Mouse (Mus musculus): Measurements from ENCODE around the gene Tuba1b.
"Not testable (repeated sequence)": the region's sequence is repeated elsewhere in the genome, so short reads cannot be mapped to it uniquely, and the experiment has no call there.

The Tuba1b gene

DNA sequence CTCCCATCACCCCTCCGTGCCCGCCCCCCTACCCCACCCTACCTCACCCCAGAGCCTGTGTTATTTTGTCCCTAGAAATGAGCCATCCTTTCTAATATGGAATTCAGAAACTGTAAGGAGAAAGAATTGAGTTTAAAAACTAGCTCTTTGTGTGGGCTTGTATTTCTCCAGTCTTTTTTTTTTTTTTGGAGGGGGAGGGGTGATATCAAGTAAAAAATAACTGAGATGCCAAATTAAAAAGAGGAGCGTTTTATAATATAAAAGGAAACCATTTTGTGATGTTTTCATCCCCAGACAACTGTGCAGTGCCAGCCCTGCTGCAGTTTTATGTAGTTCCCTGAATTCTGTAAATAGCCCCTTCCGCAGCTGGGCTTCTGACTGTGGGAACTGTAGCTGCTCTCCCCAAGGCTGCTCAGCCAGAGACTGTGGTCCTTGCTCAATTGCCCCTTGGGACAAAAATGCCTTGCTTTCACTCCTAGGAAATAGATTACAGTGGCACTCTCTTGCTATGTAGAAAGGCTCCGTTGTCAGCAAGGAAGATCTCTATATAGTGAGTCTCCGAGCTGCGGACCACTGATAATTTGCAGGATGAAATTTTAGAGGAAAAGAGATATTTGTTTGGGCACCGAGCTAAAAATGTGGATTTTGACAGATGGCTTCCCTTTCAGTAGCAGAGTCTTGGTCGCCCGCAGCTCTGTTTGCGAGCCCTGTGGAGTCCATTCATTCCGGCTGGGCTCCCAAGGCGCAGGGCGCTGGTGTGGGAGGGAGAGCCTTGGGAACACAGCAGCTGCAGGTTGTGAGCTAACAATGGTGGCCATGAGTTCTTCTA is 20.3 kb upstream of the Tuba1b start:
- no peak for DNase-seq (ENCODE audit: low read depth, low spot score)

DNA sequence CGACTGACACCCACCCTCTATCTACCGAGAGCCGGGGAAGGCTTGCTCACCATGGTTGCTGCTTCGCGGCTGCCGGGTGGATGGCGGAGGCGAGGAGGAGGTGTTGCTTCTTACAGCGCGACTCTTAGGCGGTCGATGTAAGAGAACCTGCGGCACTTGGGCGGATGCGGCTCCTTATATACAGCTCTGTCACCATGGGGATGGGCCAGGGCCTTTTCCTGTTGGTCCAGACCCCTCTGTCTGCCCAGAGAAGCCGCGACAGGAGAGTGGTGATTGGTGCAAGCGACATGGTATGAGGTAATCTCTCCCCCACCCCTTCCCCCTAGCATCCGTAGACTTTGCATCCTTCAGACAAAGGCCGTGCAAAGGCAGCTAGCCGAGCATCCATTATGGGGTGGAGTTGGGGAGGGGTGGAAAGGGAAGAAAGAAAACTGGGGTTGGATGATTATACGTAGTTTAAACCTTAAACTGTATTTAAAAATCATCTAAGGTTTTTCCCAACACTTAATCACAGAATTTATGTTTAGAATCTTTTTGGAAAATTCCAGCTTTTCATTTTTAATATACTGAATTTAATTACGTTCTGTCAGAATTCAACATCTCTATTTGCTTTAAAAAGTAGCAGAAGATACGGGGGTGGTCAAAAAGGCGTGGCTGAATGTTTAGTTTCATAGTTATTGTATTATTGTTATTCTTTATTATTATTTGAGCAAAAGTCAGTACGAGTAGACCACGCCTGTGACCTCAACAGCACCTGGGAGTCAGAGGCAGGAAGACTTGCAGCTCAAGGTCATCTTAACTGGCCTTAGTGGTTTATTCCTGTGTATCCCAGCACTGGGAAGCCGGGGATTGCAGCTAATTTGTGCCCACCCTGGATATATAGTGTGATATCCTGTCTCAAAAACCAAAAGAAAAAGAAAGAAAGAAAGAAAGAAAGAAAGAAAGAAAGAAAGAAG is 19.3 kb upstream of the Tuba1b start, which contains the start of the genes Gm49450 and Tuba1a:
Gene Gm49450, minus strand, starts transcription at position 151 of the 956 bp plus-strand sequence.
Gene Tuba1a, minus strand, starts transcription at position 303 of the 956 bp plus-strand sequence.
- peak; percentile 99 for DNase-seq (ENCODE audit: low read depth, low spot score)

DNA sequence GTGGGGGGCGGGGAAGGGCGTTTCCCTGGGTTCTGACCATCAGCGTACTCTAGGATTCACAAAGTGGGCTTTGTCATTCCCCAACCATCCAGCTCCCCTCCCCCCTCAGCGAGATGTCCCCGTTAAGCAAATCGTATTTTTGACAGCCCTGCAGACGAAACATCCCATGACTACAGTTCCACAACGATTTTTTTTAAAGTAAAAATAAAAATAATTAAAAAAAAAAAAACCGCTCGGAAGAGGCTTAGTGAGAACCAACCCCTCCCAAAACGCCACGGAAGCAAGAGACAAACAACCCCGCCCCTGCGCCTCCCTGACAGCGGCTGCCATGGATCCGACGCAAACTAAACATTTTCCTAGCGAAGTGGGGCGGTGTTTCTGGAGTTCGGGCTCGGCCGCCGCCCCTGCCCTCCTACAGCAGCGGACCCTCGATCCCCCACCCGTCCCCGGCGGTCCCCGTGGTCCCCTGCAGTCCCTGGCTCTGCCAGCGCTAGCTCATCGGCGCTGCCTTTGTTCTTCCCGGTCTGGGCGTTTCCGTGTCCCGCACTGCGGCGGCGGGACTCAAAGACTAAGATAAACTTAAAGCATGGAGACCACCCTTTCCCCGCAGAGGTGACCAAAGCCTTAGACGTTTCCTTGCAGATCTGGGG is 18.5 kb upstream of the Tuba1b start:
- DNase-seq (ENCODE audit: low read depth, low spot score), result no peak

DNA sequence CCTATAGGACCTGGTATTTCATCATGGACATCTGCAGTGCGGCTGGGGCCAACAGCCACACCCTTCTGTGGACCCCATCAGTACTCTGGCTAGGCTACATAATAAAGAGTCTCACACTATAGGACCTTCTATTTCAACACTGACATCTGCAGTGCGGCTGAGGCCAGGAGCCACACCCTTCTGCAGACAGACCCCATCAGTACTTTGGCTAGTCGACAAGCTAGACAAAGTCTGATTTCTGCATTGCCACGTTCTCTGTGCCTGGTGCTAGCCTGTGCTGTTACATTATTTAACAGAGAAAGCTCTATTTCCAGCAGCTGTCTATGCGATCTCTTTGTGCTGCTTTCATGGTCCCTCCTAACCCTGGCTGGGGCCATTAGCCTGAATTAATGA is 17.7 kb upstream of the Tuba1b start:
- no peak for DNase-seq (ENCODE audit: low read depth, low spot score)

DNA sequence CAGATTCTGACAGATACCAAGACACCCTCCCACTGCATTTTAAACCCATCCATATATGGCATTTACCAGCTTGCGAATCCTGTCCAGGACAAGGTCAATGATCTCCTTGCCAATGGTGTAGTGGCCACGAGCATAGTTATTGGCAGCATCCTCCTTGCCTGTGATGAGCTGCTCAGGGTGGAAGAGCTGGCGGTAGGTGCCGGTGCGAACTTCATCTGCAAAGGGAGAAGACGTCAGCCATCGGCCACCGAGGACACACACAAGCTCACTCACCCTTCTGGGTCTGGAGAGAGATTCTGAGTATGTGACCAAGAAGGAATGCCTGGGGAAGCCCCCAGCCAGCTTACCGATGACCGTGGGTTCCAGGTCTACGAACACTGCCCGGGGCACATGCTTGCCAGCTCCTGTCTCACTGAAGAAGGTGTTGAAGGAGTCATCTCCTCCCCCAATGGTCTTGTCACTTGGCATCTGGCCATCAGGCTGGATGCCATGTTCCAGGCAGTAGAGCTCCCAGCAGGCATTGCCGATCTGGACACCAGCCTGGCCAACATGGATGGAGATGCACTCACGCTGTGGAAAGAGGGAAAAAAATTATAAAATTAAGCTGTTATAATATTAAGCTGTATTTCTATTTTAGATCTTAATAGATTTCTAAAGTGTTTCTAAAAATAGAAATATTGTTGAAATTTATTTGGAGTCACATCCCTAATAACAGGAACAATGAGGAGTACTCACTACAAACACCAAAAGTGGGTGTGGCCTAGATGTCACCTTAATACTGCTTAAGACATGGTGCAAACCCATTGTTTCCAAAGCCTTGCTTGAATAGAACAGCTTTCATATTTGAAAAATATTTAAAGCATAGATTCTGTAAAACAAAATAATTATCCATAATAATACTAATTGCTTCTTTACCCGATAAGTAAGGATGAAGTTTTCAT is 17.0 kb upstream of the Tuba1b start:
- not testable (repeated sequence) for DNase-seq (ENCODE audit: low read depth, low spot score)

DNA sequence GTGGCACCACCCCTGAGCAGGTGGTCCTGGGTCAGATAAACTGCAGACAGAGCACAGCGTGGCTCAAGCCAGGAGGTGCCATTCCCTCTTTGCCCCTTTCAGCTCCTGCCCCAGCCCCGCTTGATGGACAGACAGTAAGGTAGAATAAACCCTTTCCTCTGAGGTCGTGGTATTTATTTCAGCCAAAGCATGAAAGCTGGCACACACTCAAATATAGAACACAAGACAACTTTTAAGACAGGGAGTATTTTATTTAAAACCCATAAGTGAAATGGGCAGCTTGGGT is 15.2 kb upstream of the Tuba1b start:
- DNase-seq (ENCODE audit: low read depth, low spot score), result no peak

DNA sequence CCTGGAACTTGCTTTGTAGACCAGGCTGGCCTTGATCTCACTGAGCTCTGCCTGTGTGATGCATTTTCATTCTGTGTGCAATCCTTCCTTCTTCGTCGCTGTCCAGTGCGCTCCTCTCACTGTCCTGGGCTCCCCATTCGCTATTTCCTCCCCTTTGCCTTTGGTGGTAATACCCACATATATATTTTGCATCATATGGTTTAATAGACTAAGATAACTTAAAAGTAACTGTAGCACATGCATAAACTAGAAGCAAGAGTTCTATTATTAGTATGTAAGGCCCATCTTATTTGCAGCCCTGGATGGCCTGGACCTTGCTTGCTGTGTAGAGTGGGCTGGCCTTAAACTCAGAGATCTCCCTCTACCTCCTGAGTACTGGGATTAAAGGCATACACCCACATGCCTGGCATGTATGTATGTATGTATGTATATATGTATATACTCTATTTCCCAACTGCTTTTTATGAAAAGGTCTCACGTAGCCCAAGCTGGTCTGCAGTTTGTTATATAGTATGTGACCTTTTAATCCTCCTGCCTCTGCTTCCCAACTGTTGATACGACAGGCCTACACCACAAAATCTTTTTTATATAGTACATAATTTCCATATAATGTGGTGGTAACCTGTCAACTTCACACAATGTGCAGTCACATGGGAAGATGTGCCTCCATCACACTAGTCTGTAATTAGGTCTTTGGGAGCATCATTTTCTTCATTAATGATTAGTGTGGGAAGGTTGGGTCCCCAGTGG is 14.7 kb upstream of the Tuba1b start:
- DNase-seq (ENCODE audit: low read depth, low spot score), result no peak

DNA sequence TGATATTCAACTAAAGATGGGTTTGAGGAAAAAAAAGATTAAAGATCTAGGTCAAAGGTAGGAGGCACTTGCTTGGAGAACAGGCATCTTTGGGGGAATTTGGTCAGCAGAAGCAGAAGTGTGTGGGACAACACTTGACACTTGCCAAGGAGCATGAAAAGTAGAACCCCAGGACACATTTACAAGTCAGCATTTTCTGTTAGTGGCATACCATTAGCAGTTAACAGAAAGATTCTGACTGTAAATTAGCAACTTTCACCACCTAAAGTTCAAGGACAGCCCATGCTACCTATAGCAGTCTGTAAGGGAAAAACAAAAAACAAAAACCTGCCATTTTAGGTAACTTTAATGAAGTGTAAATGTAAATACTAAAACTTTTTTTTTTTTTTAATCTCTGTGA is 14.0 kb upstream of the Tuba1b start:
- DNase-seq (ENCODE audit: low read depth, low spot score), result no peak

DNA sequence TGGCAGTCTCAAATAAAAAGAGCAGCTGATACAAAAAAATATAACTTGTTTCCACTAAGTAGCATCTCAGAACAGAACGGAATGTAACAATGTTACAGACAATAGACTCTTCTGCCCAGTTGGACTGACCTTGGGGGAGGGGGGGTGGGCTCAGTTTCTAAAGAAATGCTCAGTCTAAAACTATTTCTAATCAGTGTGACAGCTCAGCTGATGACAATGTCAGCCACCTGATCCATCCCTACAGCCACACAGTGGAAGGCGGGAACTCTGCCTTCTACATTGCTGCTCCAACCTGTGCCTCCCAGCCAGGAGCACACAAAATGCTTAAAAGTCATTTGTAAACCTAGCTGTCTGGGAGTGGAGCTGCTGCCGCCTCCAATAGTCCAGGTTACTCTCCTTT is 13.5 kb upstream of the Tuba1b start:
- DNase-seq (ENCODE audit: low read depth, low spot score), result no peak

DNA sequence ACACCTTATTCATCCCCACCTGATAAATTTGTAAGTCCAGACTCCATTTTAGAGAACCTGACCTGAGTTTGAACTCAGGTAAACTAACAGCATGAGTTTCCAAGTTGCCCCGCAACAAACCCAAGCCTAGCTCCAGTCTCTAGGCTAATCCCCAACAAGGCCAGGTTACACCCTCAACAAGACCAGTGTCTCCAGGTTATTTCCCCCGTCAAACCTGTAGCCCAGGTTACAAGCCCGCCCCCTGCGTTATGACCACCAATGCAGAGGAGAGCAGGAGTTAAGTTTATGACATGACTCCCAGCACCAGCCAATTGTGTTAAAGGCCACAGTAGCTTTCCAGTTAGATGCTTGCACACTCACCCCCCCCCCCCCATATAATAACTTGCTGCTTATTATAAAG is 8.8 kb upstream of the Tuba1b start:
- DNase-seq (ENCODE audit: low read depth, low spot score), result no peak

DNA sequence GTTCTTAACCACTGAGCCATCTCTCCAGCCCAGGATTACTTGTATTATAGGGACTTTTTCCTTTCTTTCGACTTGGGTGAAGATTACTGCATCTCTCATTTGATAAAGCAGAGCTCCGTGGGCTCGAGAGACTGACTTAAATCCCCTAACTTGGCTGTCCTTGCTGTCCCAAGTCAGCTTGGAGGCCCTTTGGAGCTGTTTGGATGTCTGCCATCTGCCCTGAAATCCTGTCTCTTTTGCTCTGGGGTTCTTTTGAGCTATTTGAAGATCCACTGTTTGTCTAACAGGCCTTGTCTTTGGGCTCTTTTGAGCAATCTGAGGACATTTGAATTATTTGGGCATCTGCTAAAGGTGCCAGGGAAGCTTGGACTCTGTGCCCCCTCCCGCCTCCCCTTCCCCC is 7.7 kb upstream of the Tuba1b start:
- DNase-seq (ENCODE audit: low read depth, low spot score), result no peak

DNA sequence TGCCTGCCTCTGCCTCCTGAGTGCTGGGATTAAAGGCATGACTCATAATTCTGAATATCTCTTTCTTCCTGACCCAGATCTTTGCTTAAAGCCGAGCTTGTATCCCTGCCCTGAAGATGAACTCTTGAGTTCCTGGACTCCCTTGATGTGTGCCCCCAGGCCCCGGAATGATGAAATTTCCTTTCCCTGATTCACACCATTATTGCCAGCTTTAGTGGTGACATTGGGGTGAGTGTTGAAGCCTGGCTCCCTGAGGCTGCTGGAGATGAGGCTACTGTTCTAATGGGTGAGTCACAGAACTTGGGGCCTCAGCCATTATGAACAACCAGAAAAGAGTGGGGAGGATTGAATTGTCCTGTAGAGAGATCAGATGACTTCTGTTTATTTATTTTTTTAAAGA is 7.2 kb upstream of the Tuba1b start:
- no peak for DNase-seq (ENCODE audit: low read depth, low spot score)

DNA sequence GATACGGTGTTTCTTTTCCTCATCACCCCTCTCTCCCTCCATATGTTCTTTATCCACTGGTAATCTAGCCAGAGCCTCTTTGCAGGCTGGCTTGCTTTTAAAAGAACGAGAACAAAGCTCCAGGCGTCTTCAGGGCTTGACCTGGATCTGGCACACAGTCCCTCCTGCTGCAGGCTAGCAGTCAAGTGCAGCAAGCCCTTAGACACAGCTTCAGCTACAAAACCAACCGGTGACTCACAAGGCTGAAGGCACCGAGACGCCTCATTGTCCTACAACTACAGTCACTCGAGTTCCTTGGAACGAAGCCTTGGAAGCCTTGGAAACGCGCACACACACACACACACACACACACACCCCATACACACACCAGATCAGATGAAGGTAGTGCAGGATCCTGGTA is 6.5 kb upstream of the Tuba1b start:
- no peak for DNase-seq (ENCODE audit: low read depth, low spot score)

DNA sequence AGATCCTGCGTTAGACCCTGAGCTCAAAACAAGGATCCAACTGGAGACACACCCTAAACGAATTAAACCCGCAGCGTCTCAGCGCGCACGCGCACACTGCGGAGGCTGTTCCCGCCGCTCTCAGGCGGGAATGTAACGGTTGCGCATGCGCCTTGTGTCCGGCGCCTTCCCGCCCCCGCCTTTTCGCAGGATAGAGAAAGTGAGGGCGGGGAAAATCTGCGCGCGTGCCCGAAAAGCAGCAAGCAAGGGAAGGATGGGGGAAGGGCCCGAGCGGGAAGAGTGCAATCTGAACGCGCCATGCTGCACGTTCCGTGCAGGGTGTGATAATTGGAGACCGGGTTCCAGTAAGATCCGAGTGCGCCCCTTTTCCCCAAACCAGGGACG is 540 bp downstream of the Tuba1b start:
- peak; percentile 93 for DNase-seq (ENCODE audit: low read depth, low spot score)

DNA sequence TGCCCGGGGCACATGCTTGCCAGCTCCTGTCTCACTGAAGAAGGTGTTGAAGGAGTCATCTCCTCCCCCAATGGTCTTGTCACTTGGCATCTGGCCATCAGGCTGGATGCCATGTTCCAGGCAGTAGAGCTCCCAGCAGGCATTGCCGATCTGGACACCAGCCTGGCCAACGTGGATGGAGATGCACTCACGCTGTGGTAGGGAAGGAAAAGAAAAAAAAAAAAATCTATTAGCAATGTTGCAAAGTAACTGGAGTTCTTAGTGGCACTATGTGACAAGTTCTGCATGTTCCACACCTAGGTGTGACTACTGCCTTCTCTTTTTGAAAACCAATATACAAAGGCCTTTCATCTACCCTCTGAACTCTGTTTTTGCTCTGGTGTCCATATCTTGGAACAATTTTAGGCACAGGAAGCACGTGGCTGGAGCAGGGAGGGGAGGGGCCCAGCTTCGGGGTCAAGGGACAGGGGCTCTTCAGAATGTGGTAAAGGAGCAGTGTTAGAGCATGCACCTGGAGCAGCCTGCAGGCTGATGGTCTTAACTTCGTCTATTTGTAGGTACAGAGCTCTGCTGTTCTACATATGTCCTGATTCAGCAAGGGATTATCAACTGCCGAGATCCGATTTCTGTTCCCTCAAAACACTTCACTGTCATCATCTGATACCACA is 1.2 kb downstream of the Tuba1b start:
- DNase-seq (ENCODE audit: low read depth, low spot score), result not testable (repeated sequence)

DNA sequence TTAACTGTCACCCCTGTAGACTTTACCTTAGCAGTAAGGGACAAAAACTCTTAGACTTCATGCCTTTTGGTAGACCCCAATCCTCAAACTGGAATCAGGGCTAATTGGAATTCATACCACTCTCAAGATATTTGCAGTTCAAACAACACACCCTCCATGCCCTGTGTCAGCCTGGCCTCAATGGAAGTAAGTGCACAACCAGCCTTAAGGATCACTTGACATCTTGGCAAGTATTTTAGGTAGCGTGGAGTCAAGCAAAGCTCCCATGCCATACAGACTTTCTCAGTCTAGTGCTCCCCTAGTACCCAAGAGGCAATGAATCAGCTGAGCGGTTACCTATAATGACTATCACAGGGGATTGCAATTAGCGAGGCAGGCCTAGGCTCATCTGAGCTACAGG is 3.4 kb downstream of the Tuba1b start:
- no peak for DNase-seq (ENCODE audit: low read depth, low spot score)

DNA sequence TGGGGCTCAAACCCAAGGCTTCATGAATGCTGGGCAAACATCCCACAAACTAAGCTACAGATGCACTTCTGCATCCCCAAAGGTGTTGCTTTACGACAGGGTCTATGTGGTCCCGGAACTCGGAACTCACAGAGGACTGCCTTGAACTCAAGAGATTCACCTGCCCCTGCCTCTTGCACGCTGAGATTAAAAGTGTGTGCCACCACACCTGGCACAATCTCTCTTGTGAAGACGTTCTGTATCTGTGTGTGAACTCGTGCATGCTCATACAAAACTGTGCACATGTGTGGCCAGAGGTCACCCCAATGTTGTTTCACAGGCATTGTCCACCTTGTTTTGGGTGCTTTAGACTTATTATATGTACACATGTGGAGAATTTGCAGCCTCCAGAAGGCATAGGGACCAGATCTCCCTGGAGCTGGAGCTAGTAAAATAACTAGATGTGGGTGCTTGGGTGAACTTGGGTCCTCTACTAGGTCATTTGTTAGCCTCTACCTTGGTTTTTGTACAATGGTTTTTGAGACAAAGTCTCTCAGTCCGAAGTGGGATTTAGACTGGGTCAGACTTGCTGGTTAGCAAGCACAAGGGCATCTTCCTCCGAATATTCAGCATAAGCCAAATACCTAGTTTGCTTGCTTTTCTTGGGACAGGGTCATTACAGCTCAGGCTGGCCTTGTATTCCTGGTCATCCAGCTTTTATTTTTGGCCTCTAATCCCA is 4.2 kb downstream of the Tuba1b start:
- no peak for DNase-seq (ENCODE audit: low read depth, low spot score)

DNA sequence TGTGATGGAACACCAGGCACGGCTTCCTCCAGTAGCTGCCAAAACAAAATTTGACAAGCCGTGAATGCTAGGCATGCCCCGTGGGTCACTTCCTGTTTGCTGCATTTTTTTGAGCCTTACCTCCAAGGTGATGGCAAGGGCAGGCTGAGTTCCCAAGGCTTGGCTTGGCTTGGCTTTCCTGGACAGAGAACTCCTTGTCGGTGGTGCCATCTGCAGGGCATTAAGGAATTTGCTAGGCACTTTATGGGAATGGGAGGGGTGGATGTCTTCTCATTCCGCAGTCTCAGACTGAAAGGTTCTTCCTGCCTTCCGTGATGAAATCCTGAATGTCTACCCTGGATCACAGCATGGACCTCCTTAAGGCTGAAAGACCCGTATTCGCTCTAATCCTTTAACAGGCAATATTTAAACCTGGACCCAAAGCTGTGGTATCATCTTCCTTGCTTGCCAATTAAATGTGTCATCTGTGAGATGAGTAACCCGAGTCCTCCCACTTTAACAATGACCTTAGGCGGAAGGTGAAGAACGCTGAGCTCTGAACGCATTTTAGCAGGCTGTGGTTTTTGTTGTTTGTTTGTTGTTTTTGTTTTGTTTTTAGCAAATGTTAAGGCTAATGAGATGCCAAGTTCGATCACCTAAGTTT is 5.6 kb downstream of the Tuba1b start:
- peak; percentile 55 for DNase-seq (ENCODE audit: low read depth, low spot score)

DNA sequence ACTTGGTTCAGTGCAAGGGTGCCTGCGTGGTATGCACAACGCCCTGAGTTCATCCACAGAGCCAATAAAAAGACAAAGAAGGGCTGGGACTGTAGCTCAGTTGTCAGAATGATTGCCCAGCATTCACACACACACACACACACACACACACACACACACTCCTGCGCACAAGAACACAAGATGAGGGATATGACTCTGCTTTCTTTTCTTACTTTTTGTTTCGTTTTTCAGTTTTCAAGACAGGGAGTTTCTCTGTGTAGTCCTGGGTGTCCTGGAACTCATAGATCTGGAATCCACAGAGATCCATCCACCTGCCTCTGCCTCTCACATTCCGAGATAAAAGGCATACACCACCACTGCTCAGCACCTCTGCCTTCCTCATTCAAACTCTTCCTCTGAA is 6.8 kb downstream of the Tuba1b start:
- DNase-seq (ENCODE audit: low read depth, low spot score), result no peak

Measured in telencephalon, adult 2 months (tissue).